Mouse (Mus musculus): Measurements from ENCODE around the gene Mcu.

GRCm38 (mm10) chr10:59441735-59442134 is 174.8 kb downstream of the Mcu start, which contains the start of gene Oit3:
- TF ChIP-seq CTCF (IDR thresholded peaks at IDR 0.05; ENCODE audit: low read depth) (no peak), EP300 (IDR thresholded peaks at IDR 0.05; ENCODE audit: low read depth) (no peak)

Measured in liver, embryonic 14.5 days (tissue).